Mouse (Mus musculus) urinary bladder, postnatal 25 days (tissue): ENCODE results near the gene Ercc6.

Experiments
- DNase-seq: peaks from one replicate; pipeline ENCODE4 v3.0.0; 2022; ENCODE audit warnings: low spot score

The Ercc6 gene

DNA sequence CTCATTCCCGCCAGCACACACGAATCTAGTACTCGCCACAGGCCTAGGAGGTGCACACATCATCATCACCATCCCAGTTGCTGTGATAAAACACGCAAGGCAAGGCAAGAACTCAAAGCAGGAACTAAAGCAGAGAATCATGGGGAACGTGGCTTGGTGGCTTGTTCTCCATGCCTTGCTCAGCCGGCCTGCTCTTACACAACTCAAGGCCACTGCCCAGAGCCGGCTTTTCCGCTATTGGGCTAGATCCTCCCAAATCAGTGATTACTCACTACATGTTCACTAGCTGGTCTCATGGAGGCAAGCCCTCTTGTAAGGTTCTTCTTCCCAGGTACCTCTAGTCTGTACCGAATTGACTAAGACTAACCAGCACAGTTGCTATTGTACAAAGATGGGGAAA lies 70.4 kb downstream of the Ercc6 start:
- no peak for DNase-seq

DNA sequence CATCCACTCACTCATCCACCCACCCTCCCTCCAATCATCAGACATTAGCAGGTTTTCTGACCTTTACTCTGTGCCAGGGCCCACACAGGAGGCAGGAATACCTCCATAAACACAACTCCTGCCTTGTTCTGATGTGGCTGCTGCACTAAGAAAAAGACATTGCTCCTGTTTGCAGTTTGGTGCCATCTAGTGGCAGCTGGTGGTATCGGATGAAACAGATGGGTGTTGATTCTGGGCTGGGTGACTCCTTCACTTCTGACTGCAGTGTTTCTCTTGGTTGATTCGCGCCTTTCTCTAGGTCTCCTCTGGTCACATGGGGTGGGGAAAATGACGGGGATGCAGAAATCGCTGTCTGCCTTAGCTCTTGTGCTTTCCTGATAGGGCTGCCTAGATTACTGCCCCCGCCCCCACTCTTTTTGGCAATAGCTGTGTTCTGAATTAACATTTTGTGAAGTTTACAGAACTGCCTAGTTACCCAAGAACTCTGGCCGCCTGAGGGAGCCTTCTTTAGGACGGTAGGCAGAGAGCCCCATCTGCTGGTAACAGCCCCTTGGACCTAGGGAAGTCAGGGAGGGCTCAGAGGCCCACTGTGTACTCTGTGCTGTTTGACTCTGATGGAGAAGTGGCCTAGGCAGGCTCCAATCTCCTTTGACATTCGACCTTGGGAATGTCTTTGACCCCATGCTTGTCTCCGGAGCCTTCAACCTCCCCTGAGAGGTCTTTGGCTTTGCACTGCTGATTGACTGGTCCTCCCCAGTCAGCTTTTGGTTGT lies 73.9 kb downstream of the Ercc6 start:
- DNase-seq = peak; percentile 70

DNA sequence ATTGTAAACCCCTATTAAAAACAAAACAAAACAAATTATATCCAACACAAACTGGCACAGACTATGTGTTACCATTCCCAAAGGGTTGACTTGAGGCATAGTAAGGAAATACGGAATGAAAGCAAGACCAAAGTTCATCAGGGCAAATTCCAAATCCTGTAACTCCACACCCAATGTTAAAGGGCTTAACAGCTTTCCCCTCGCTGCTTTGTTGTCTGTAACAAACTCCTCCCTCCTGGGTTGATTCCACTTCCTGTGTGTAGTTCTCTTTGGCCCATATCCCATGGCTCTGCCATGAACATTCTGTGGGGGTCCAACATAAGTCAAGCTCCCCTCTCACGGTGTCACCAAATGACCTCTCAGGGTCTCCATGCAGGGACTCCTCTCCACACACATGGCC lies 77.1 kb downstream of the Ercc6 start:
- DNase-seq = no peak

DNA sequence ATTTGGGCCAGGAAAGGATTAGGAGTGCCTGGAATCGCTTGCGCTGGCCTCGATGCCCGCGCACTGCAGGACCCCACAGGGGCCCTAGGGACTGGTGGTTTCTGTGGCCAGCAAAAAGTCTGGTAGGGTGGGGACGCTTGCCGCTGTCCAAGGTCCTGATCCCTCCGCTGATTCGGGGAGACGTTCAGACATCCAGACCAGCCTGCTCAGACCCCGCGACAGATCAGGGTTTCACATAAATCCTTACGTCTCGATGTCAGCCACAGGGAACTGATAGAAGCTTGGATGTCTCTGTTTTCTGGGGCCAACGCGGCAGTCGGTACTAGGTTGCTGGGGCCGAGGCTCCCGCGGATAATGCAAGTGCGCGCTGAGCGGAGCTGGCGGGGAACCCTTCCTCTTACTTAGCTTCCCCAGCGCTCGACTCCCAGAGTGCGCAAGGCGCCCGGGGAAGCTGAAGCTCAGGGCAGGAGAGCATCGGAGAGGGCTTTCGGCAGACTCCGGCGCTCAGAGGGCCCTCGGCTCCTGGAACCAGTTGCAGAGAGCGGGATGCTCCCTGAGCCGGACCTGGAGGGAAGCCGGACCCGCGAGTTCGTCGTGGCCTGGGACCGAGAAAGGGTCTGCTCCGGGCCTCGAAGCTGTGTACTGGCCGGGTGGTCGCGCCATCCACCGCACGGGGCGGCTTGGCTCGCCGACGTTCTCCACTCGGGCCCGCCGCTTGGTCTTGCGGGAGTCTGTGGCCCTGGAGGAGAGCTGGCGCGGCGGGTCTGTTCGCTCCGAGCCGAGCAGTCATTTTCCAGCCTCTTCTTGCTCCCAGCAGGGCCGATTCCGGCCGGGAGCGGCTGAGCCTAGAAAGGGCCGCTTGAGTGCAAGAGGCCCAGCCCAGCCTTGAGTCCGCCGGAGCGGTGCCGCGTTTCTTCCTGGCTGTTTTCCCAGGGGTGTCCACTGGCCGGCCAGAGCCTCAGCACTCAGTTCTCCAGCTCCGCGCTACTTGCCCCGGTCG lies 84.2 kb downstream of the Ercc6 start:
- DNase-seq = peak; percentile 57

DNA sequence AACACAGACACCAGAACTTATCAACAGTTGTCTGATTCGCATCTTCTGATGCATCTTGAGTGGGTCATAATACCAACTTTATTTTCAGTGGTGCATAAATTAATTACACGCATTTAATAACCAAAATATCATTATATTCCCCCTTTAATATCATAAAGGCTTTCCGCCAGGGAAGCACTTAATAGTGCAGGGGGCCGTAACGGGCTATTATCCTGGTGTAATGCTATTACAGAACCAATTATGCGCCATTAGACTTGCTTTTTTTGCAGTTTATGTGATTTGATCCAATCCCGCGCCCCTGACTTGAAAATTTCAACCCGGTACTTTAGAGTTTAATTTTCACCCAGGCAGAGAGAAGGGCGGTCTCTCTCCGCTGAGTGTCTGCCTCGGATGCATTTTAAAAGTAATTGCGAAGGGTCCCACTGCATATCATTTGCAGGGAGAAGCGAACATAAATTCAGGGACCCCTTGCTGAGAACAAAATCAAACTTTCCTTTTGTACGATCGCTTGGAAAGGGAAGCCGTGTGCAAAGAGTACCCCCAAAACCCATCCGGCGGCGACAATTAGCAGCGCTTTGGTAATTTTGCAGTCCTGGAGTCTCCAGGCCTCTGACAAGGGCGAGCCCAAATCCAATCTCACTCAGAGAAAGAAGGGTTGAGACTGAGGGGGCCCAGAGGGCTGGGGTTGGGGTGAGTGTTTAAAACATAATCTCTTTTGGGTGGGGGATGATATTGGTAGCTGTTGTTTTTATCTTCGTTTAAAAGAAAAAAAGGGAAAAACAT lies 85.3 kb downstream of the Ercc6 start:
- no peak for DNase-seq

DNA sequence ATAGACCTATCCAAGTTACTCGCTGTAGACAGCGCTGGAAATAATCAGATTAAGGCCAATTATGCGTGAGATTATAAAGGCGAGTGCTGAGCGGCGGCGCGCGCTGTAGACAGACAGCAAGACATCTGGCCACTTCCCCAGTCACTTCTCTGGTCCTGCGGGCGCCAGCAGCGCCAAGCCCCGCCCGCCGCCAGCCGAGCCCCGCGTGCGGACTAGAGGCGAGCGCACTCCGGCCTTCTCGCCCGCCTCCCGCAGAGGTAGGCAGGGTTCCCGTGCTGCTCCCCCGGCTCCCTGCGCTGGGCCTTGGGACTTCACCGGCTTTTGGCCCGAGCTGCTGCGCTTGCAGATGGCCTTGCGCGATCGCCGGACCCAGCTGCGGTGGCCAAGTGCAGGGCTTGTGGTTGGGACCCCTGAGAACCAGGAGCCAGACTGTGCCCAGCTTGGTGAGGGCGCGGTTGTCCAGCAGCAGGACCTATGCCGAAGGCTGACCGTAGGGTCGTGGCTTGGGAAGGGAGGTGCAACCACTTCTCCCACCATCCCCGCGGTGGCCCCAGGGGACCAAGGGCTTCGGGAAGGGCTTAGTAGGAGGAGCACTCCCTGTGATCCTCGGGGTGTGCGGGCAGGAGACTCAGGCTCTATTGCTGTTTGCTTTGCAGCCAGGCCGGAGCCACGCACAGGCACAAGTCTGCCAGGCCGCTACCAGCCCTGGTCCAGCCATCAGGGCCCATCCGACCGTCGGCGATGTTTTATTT lies 86.1 kb downstream of the Ercc6 start, which contains the start of gene Prrxl1:
Gene Prrxl1, plus strand, starts transcription at position 118 of the 752 bp plus-strand sequence.
- no peak for DNase-seq

DNA sequence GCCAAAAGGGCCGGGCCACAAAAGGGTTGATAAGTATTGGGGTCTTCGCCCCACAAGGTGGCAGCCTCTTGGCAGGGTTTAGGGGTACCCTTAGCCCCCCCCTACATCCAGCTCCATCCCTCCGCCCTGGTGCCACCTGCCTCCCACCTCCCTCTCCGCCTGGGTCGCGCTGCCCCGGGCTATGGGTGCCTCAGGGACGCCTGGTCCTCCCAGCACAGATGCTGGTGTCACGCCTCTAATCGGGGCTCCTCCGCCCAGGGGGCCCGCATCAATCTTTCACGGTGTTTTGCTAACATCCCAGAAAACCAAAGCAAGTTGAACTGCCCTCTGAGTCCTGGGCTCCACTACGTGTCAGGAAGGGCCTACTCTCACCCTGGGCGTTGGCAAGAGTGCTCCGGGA lies 86.8 kb downstream of the Ercc6 start:
- DNase-seq = no peak

DNA sequence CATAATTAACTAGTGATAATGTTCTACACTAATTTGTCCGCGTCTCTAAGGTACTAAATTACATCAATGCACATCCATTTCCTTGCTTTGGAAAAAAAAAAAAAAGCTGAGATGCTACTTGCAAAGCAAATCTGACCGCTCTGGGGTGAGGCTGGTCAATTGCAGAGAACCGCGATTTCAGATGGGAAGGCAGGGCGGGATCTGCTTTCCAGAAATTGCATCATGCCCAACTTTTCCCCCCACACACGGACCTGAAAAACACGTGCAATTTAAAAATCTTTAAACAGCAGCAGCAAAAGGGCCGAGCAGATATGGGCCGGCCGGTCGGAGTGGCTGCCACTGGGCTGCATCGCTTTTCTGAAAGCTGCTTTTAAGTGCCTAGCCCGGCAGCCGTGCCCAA lies 92.2 kb downstream of the Ercc6 start:
- no peak for DNase-seq

DNA sequence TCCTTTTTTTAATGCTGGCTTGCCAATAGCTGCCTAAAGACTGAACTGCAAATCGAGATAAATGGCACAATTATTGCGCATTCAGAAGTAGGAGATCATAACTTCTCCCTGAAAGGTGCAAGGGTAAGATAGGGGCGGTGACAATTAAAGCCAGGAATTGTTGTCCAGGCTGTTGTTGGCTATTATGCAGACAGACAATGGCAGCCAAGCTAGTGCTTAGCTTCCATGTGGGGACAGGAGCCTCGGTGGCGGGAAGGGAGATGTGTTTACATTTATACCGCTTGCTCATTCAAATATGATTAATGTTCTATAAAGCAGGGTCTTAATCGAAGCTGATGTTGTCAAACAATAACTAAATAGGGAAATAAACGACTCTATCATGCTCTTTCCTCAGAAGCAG lies 93.0 kb downstream of the Ercc6 start:
- no peak for DNase-seq

DNA sequence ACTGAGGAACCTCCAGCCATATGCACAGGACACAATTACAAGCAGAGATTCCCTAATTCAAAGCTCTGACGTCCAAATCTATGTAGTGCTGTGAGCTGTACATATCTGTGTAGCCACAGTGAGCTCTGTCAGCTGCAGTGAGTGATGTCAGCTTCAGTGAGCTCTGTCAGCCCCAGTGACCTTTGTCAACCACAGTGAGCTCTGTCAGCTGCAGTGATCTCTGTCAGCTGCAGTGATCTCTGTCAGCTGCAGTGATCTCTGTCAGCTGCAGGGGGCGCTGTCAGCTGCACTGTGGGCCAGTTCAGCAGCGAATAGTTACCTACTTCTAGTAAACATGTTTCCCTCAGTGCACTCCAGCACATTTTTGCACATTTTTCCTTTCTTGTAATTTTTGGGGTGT lies 96.1 kb downstream of the Ercc6 start:
- DNase-seq = peak; percentile 24

DNA sequence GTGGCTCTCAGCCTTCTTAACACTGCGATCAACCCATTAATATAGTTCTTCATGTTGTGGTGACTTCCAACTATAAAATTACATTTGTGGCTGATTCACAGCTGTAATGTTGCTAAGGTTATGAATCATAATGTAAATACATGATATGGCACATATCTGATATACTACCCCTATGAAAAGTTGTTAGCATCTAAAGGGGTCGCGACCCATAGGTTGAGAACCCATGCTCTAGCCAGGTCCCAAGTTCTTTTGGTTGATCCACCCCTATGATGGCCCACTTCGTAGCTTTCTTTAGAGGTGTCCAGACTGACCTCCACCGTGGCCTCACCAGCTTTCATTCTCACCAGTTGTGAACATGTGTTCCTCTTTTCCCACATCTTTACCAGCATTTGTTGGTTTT lies 103.9 kb downstream of the Ercc6 start:
- DNase-seq = no peak

DNA sequence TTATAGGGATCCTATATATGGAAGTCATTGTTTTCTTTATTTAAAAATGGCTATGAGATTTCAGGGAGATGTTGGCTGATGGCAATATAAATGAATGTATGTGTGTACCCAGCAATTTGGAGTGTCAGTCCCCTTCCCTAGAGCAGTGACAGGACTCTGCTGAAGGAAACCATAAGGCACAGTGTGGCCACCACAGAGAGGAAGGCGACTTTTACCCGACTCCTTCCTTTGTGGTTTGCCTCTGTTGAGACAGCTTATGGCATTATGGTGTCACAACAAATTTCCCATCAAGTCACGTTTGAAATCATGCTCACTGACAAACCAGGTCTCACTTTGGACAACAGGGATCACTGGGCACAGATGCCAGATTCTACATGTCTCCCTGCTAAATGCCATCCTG lies 110.9 kb downstream of the Ercc6 start:
- DNase-seq = no peak

DNA sequence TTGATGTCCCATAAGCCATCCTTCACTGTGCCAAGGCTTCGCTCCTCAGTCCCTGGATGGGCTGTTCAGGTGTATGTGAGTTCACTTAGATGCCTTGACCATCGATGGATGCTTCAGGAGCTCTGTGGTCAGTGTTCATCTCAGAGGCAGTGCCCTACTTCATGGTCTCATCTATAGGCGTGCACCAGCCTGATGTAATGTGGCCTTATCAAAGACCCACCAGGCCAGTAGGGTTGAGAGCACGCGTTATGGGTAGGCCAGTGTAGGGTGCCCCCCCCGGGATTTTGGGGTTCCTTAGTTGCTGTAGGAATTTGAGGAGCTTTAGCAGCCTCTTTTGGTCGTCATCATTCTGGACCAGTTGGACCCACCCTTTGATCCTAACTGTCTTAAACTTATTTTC lies 111.5 kb downstream of the Ercc6 start:
- DNase-seq = no peak

DNA sequence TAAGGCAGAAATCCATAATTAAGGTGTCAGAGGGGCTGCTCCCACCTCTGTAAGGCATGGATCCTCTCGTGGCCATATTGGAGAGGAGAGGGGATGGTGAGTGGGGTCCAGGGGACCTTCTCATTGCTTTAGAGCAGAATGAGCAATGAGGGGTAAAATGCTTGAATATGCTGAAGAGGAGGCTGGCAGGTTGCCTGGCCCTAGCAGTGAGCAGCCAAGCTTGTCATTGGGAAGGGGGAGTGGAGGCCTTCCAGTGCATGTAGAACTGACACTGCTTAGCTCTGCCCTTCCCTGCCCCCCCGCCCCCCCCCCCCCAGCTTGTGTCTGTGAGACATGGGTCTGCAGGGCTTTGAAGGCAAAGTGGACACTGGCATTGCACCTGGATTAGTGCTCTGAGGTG lies 114.0 kb downstream of the Ercc6 start:
- DNase-seq = no peak

DNA sequence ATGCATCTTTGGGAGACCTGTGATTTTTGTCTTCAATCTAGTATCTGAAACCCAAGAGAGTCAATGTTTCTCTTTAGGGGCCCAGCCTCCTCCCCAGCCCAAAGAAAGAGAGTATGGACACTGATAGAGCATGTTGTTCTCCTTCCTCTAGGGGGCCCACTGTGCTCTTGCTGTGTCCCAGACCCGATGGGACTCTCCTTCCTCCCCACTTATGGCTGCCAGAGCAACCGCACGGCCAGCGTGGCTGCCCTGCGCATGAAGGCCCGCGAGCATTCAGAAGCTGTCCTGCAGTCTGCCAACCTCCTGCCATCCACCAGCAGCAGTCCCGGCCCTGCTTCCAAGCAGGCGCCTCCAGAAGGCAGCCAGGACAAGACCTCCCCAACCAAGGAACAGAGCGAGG lies 115.3 kb downstream of the Ercc6 start:
- no peak for DNase-seq
